Mouse (Mus musculus) MEL (cell line): ENCODE results near the gene Zg16. TPM values are rescaled to one million over a fixed set of nuclear protein-coding genes. Genes with fewer than 3 reads are reported as not detected.

ENCODE experiments used
- DNase-seq: peaks from one replicate; pipeline ENCODE4 v3.0.0; 2011; ENCODE audit warnings: low read depth, low spot score
- H3K27ac ChIP-seq: 2 replicates; pipeline ENCODE4 v1.5.1; 2012; ENCODE audit warnings: low read depth, mild to moderate bottlenecking, control low read depth, low read length, moderate library complexity; ENCODE audit not compliant: control insufficient read depth
- H3K27me3 ChIP-seq, 2 experiments: fragments of 150-350 bp in 1 of 2; sonication (generic) in 1 of 2; 2 replicates each; pipeline ENCODE4 v1.6.1; 2012; ENCODE audit warnings: low read length in 2 of 2, mild to moderate bottlenecking in 2 of 2, improper control_type of control experiment in 1 of 2, moderate library complexity in 1 of 2; ENCODE audit not compliant: insufficient read depth in 2 of 2, control insufficient read depth in 1 of 2
- H3K36me3 ChIP-seq, 2 experiments: 2 replicates each; pipeline ENCODE4 v1.6.1; 2012 to 2014; ENCODE audit warnings: low read length in 2 of 2, improper control_type of control experiment in 1 of 2, inconsistent platforms in 1 of 2, mild to moderate bottlenecking in 1 of 2; ENCODE audit not compliant: insufficient read depth in 2 of 2, control insufficient read depth in 1 of 2
- H3K4me1 ChIP-seq, 2 experiments: fragments of 150-350 bp in 1 of 2; sonication (generic) in 1 of 2; 2 replicates each; pipeline ENCODE4 v1.6.1; 2012; ENCODE audit warnings: low read length in 2 of 2, improper control_type of control experiment in 1 of 2, mild to moderate bottlenecking in 1 of 2; ENCODE audit not compliant: insufficient read depth in 2 of 2, control insufficient read depth in 1 of 2
- H3K4me3 ChIP-seq, 2 experiments: fragments of 150-350 bp in 1 of 2; sonication (generic) in 1 of 2; 2 replicates each; pipeline ENCODE4 v1.5.1; 2012; ENCODE audit warnings: low read depth in 2 of 2, low read length in 2 of 2, mild to moderate bottlenecking in 2 of 2, moderate library complexity in 2 of 2, control low read depth in 1 of 2, improper control_type of control experiment in 1 of 2; ENCODE audit not compliant: control insufficient read depth in 1 of 2, insufficient read depth in 1 of 2
- H3K79me2 ChIP-seq: 2 replicates; pipeline ENCODE4 v1.6.1; 2012; ENCODE audit warnings: mild to moderate bottlenecking, low read length, moderate library complexity; ENCODE audit not compliant: control insufficient read depth, poor library complexity, insufficient read depth
- H3K9ac ChIP-seq: 2 replicates; pipeline ENCODE4 v1.6.1; 2012; ENCODE audit warnings: low read depth, mild to moderate bottlenecking, control low read depth, low read length, moderate library complexity; ENCODE audit not compliant: control insufficient read depth, poor library complexity, severe bottlenecking
- H3K9me3 ChIP-seq: fragments of 150-350 bp; sonication (generic); replicated peaks from 2 replicates; pipeline ENCODE4 v1.6.1; 2012; ENCODE audit warnings: mild to moderate bottlenecking, low read length, improper control_type of control experiment, moderate library complexity; ENCODE audit not compliant: insufficient read depth
- BHLHE40 ChIP-seq: IDR thresholded peaks from 2 replicates; pipeline ENCODE4 v1.6.1; 2012; ENCODE audit warnings: low read depth, mild to moderate bottlenecking, inconsistent platforms, low read length, improper control_type of control experiment, borderline replicate concordance
- CHD1 ChIP-seq: IDR thresholded peaks from 2 replicates; pipeline ENCODE4 v1.6.1; 2012; ENCODE audit warnings: low read depth, mild to moderate bottlenecking, inconsistent platforms, low read length, improper control_type of control experiment
- CTCF ChIP-seq, 3 experiments: IDR thresholded peaks in 2 of 3; conservative IDR thresholded peaks in 1 of 3; 2 replicates each; pipeline ENCODE4 v1.5.1; 2011 to 2012; ENCODE audit warnings: low read length in 3 of 3, low read depth in 2 of 3, mild to moderate bottlenecking in 2 of 3, improper control_type of control experiment in 1 of 3, inconsistent platforms in 1 of 3, mixed read lengths in 1 of 3, moderate library complexity in 1 of 3; ENCODE audit not compliant: control insufficient read depth in 1 of 3, insufficient read depth in 1 of 3, poor library complexity in 1 of 3, severe bottlenecking in 1 of 3
- ETS1 ChIP-seq: IDR thresholded peaks from 2 replicates; pipeline ENCODE4 v1.6.1; 2012; ENCODE audit warnings: low read depth, mild to moderate bottlenecking, inconsistent platforms, low read length, improper control_type of control experiment, moderate library complexity
- GABPA ChIP-seq: IDR thresholded peaks from 2 replicates; pipeline ENCODE4 v1.6.1; 2012; ENCODE audit warnings: low read depth, mild to moderate bottlenecking, inconsistent platforms, low read length, improper control_type of control experiment, moderate library complexity
- KAT2A ChIP-seq: conservative IDR thresholded peaks from 2 replicates; pipeline ENCODE4 v1.6.1; 2012; ENCODE audit warnings: low read depth, low read length, improper control_type of control experiment, inconsistent platforms
- MAFK ChIP-seq: IDR thresholded peaks from 2 replicates; pipeline ENCODE4 v1.6.1; 2011; ENCODE audit warnings: low read depth, mild to moderate bottlenecking, low read length, improper control_type of control experiment, borderline replicate concordance
- MAX ChIP-seq: IDR thresholded peaks from 2 replicates; pipeline ENCODE4 v1.6.1; 2011; ENCODE audit warnings: low read length, improper control_type of control experiment
- MAZ ChIP-seq: IDR thresholded peaks from 2 replicates; pipeline ENCODE4 v1.6.1; 2012; ENCODE audit warnings: low read depth, mild to moderate bottlenecking, inconsistent platforms, low read length, improper control_type of control experiment
- MYC ChIP-seq: IDR thresholded peaks from 2 replicates; pipeline ENCODE4 v1.6.1; 2011; ENCODE audit warnings: low read depth, mild to moderate bottlenecking, low read length, improper control_type of control experiment, moderate library complexity
- NELFE ChIP-seq: IDR thresholded peaks from 2 replicates; pipeline ENCODE4 v1.6.1; 2011; ENCODE audit warnings: low read depth, low read length, improper control_type of control experiment
- NRF1 ChIP-seq: IDR thresholded peaks from 2 replicates; pipeline ENCODE4 v1.6.1; 2014; ENCODE audit warnings: low read depth, mild to moderate bottlenecking, inconsistent platforms, low read length, improper control_type of control experiment, moderate library complexity; ENCODE audit not compliant: poor library complexity, insufficient read depth, severe bottlenecking
- POLR2A ChIP-seq, 2 experiments: IDR thresholded peaks; 2 replicates each; pipeline ENCODE4 v1.6.1; 2011 to 2012; ENCODE audit warnings: low read length in 2 of 2, mild to moderate bottlenecking in 2 of 2, control low read depth in 1 of 2, improper control_type of control experiment in 1 of 2, low read depth in 1 of 2, moderate library complexity in 1 of 2; ENCODE audit not compliant: control insufficient read depth in 1 of 2, insufficient read depth in 1 of 2, poor library complexity in 1 of 2
- POLR2AphosphoS2 ChIP-seq: IDR thresholded peaks from 2 replicates; pipeline ENCODE4 v1.6.1; 2011; ENCODE audit warnings: low read length, improper control_type of control experiment
- RAD21 ChIP-seq: IDR thresholded peaks from 2 replicates; pipeline ENCODE4 v1.6.1; 2011; ENCODE audit warnings: mild to moderate bottlenecking, low read depth, low read length, improper control_type of control experiment
- SIN3A ChIP-seq: IDR thresholded peaks from 2 replicates; pipeline ENCODE4 v1.6.1; 2012; ENCODE audit warnings: low read length, improper control_type of control experiment, inconsistent platforms
- SMC3 ChIP-seq: IDR thresholded peaks from 2 replicates; pipeline ENCODE4 v1.6.1; 2011; ENCODE audit warnings: low read depth, low read length, improper control_type of control experiment
- TBP ChIP-seq: IDR thresholded peaks from 2 replicates; pipeline ENCODE4 v1.8.0; 2011; ENCODE audit warnings: low read depth, low read length, improper control_type of control experiment
- ZKSCAN1 ChIP-seq: IDR thresholded peaks from 2 replicates; pipeline ENCODE4 v1.6.1; 2012; ENCODE audit warnings: low read depth, mild to moderate bottlenecking, inconsistent platforms, low read length, improper control_type of control experiment, moderate library complexity
- ZNF384 ChIP-seq: IDR thresholded peaks from 2 replicates; pipeline ENCODE4 v1.6.1; 2012; ENCODE audit warnings: low read depth, mild to moderate bottlenecking, inconsistent platforms, low read length, improper control_type of control experiment
- polyA plus RNA-seq, 2 experiments: library from polyadenylated mRNA; stranded (reverse) in 1 of 2; unstranded in 1 of 2; fragments of >175 nt in 1 of 2; fragments of >200 nt in 1 of 2; gene quantifications; 2 replicates each; pipeline versions ENCODE4 v1.2.1 to v1.2.4; 2012; ENCODE audit warnings: low replicate concordance in 2 of 2, low read depth in 1 of 2; ENCODE audit not compliant: insufficient read length in 2 of 2, insufficient read depth in 1 of 2, missing spikeins in 1 of 2
- total RNA-seq: library from RNA; depleted of rRNA; stranded (reverse); fragments of 300-350 nt; gene quantifications from 2 replicates; pipeline ENCODE4 v1.2.3, GENCODE M21; 2012

Zg16 gene
- total and polyA plus RNA-seq, 3 experiments = 50.4 to 89.3 TPM; not detected in 1

GRCm38 (mm10) chr7:127104560-127105332, 17.6 kb upstream of the Zg16 start (continued):
- TF ChIP-seq GABPA (no peak), POLR2AphosphoS2 (no peak), MAFK (no peak), TBP (no peak), MAZ (peak; percentile 52; the same call in 1 of the 2 replicates), ZKSCAN1 (no peak), POLR2A (IDR thresholded peaks at IDR 0.05; ENCODE audit: control insufficient read depth in 1 of 2, insufficient read depth in 1 of 2, low read depth in 1 of 2, low read length in 2 of 2, poor library complexity in 1 of 2) (no peak), SIN3A (peak; percentile 91), CHD1 (no peak), ZNF384 (no peak), BHLHE40 (no peak), MYC (0 out of 2 replicates have a peak, but pooled peaks have one; percentile 47)
- TF ChIP-seq, all 39 proteins: peak for 9

GRCm38 (mm10) chr7:127103960-127104359, 16.8 kb upstream of the Zg16 start:
- H3K9ac ChIP-seq = no peak overlapping the region
- peak; percentile 59 for DNase-seq
- peaks cover 4 to 11% of the 10 kb centered on the region in 2 experiments; a peak in 3 of 4 replicates for H3K4me1 ChIP-seq

More at GRCm38 (mm10) chr7:127103960-127104359, 16.8 kb upstream of the Zg16 start:
- H3K79me2 ChIP-seq = no peaks in the 10 kb centered on the region
- TF ChIP-seq NELFE (no peak), RAD21 (peak; percentile 30), MAFK (no peak), SMC3 (peak; percentile 48), MAX (no peak), ZNF384 (no peak), KAT2A (no peak), TBP (no peak), CHD1 (no peak), CTCF (IDR thresholded peaks at IDR 0.05 in 2 of 3, conservative IDR thresholded peaks at IDR 0.05 in 1 of 3; ENCODE audit: control insufficient read depth in 1 of 3, insufficient read depth in 1 of 3, low read depth in 2 of 3, low read length in 3 of 3, poor library complexity in 1 of 3, severe bottlenecking in 1 of 3) (peak in 2 of 3 experiments; percentile 26 to 48; a peak in 2 of 6 replicates), NRF1 (no peak), MAZ (no peak), ETS1 (no peak)
- TF ChIP-seq, all 39 proteins: peak for 3
- Histone ChIP-seq H3K4me3 (no peak overlapping the region), H3K36me3 (peaks cover 0 to 5% of the 10 kb centered on the region in 2 experiments; a peak in 1 of 4 replicates), H3K9me3 (no peaks in the 10 kb centered on the region), H3K27ac (0 out of 2 replicates have a peak overlapping the region, but pooled peaks have one; percentile 1), H3K27me3 (no peaks in the 10 kb centered on the region)
